Mouse (Mus musculus) neutrophil, adult 65 days (primary cell): ENCODE results near the gene Vmn1r19. TPM values are rescaled to one million over a fixed set of nuclear protein-coding genes. Genes with fewer than 3 reads are reported as not detected.

ENCODE experiments used
- total RNA-seq: library from RNA; stranded (reverse); gene quantifications from 2 replicates; pipeline ENCODE4 v1.2.4, GENCODE M21; 2023

Vmn1r19 gene
- not detected in 2 replicates for total RNA-seq

GRCm38 (mm10) chr6:57403480-57403879, at the start of gene Vmn1r19:
Gene Vmn1r19, plus strand, starts transcription at chr6:57403780.

GRCm38 (mm10) chr6:57363627-57364026, 40.0 kb upstream of the Vmn1r19 start, which contains the start of gene Vmn1r17:
Gene Vmn1r17, minus strand, starts transcription at chr6:57363727.

GRCm38 (mm10) chr6:57395683-57396082, 7.9 kb upstream of the Vmn1r19 start, which contains the start of gene Vmn1r18:
Gene Vmn1r18, minus strand, starts transcription at chr6:57395783.

GRCm38 (mm10) chr6:57428630-57429029, 25.1 kb downstream of the Vmn1r19 start, which contains the start of gene Vmn1r20:
Gene Vmn1r20, plus strand, starts transcription at chr6:57428930.

Other genes starting within 250 kb of the Vmn1r19 start
- gene Vmn1r12, start 246.9 kb upstream of the Vmn1r19 start, total RNA-seq: 0.14 and 0.16 TPM in 2 replicates
- gene Vmn1r13, start 200.5 kb upstream of the Vmn1r19 start, total RNA-seq: not detected in 2 replicates
- not detected in 2 replicates for gene Vmn1r14, start 172.1 kb upstream of the Vmn1r19 start, total RNA-seq
- gene Vmn1r15, start 145.8 kb upstream of the Vmn1r19 start, total RNA-seq: not detected in 2 replicates
- not detected in 2 replicates for gene Vmn1r16, start 74.3 kb upstream of the Vmn1r19 start, total RNA-seq
- not detected in 2 replicates for gene Vmn1r17, start 40.1 kb upstream of the Vmn1r19 start, total RNA-seq
- gene Vmn1r18, start 8.0 kb upstream of the Vmn1r19 start, total RNA-seq: not detected in 2 replicates
- not detected in 2 replicates for gene Vmn1r20, start 25.1 kb downstream of the Vmn1r19 start, total RNA-seq
- gene Ppm1k, start 131.7 kb downstream of the Vmn1r19 start, total RNA-seq: 5.4 and 8.7 TPM in 2 replicates
- gene Herc6, start 177.2 kb downstream of the Vmn1r19 start, total RNA-seq: 9.8 and 13.2 TPM in 2 replicates